Mouse (Mus musculus): ENCODE results near the gene Cep78. TPM values are rescaled to one million over a fixed set of nuclear protein-coding genes. Genes with fewer than 3 reads are reported as not detected.

The Cep78 gene
- total RNA-seq, 1 experiment from 2014 or later = 11.3 TPM

GRCm38 (mm10) chr19:15908016-15908415 lies 76.8 kb downstream of the Cep78 start:
- DNase-seq = no peak

Other genes starting within 250 kb of the Cep78 start
- 64.9 and 81.4 TPM in 2 replicates for gene Psat1, start 37.7 kb downstream of the Cep78 start, total RNA-seq (2021)
- gene Gnaq, start 147.8 kb upstream of the Cep78 start, total RNA-seq (2021) = 64.1 and 65.7 TPM in 2 replicates

Data from adrenal gland, postnatal 25 days (tissue).